Mouse (Mus musculus): ENCODE data around the gene Zfp683.

Gene Zfp683

GRCm38 (mm10) chr4:134091225-134091529, 37.5 kb downstream of the Zfp683 start:
- in situ Hi-C loops (cut with MboI, MseI) = loop anchor here (5.0 kb wide), 1 partner anchor 36 kb away; the partner anchor contains the start of gene Sh3bgrl3

DNA sequence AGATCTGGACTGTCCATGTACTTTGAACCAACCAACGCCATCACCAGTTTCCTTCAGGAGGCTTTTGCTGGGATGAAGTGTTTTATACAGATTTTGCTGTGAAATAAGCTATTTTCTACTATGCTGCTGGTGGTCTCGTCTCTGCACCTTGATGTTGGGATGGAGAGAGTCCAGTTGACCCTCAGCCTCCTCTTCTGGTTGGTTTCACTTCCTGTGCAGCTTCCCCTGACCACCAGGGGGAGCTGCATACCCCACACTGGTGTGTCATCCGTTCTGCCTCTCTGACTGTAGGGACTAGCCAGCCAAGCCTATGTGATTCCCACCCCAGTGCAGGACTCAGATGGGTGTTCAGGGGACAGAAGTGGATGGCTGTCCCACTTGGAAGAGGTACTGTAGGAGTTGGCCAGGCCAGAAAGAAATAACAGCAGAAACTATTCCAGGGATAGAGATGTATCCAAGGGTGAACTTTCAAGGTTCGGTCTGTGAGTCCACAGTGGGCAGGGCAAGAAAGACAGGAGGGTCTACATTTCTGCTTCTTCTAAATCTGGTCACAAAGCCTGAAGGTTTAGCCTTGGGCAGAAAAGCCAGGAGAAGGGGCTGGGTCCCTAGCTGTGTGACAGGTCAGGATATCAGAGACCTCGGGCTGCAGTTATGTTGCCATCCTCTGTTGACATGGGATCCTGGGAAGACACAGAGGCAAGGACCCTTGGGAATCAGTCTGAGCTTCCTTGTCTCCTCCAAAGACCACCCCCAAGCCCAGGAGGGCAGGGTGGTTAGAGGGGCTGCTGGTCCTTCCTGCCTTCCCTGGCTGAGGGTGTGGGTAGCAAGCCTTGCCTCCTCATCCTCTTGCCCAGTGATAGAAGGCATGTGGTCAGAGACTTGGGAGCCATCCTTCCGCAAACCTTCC, 39.0 kb downstream of the Zfp683 start:
- in situ Hi-C loops (cut with MboI, MseI) = loop anchor here (5.0 kb wide), 1 partner anchor 35 kb away; the partner anchor contains the start of gene Sh3bgrl3

- in situ Hi-C loops (cut with MboI, MseI) = loop anchor here (5.0 kb wide), 1 partner anchor 33 kb away; the partner anchor contains the start of gene Sh3bgrl3
Measured at GRCm38 (mm10) chr4:134094004-134094564, 40.4 kb downstream of the Zfp683 start.

GRCm38 (mm10) chr4:134094923-134095547, 41.4 kb downstream of the Zfp683 start, which contains the start of gene Cd52:
Gene Cd52, minus strand, starts transcription at chr4:134095082.
- in situ Hi-C loops (cut with MboI, MseI) = loop anchor here (5.0 kb wide), 1 partner anchor 32 kb away; the partner anchor contains the start of gene Sh3bgrl3

GRCm38 (mm10) chr4:134096120-134096519, 42.5 kb downstream of the Zfp683 start:
- in situ Hi-C loops (cut with MboI, MseI) = no loop called here

- in situ Hi-C loops (cut with MboI, MseI) = no loop called here
Measured at GRCm38 (mm10) chr4:134097015-134097608, 43.5 kb downstream of the Zfp683 start.

GRCm38 (mm10) chr4:134098628-134099027, 45.0 kb downstream of the Zfp683 start:
- in situ Hi-C loops (cut with MboI, MseI) = no loop called here

- in situ Hi-C loops (cut with MboI, MseI) = loop anchor here (25.0 kb wide), 1 partner anchor 2012 kb away; no protein-coding TSS in a partner anchor
Measured at GRCm38 (mm10) chr4:134100245-134100644, 46.6 kb downstream of the Zfp683 start.

GRCm38 (mm10) chr4:134101979-134102741, 48.5 kb downstream of the Zfp683 start, which contains the start of gene Ubxn11:
Gene Ubxn11, plus strand, starts transcription at chr4:134102570.
- in situ Hi-C loops (cut with MboI, MseI) = loop anchor here (25.0 kb wide), 1 partner anchor 2010 kb away; no protein-coding TSS in a partner anchor

GRCm38 (mm10) chr4:134102742-134103119, 49.1 kb downstream of the Zfp683 start:
- in situ Hi-C loops (cut with MboI, MseI) = loop anchor here (25.0 kb wide), 1 partner anchor 2010 kb away; no protein-coding TSS in a partner anchor

DNA sequence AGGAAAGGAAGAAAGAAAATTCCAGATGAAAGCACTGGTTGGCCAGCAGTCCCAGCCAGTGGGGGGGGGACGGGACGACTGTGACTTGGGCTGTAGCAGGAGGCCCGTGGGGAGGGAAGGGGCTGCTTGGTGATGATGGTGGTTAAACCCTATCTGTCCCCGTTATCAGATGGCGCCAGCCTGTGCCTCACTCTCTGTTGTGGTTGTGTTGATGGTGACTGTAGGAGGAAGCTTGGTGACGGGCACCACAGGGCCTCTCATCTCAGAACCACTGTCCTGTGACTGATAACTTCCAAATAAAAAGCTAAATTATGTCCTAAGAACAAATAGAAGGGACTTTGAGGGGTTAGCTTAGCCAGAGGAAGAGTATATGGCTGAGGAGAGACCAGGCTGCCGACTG, 52.5 kb downstream of the Zfp683 start:
- in situ Hi-C loops (cut with MboI, MseI) = loop anchor here (25.0 kb wide), 1 partner anchor 2006 kb away; no protein-coding TSS in a partner anchor

DNA sequence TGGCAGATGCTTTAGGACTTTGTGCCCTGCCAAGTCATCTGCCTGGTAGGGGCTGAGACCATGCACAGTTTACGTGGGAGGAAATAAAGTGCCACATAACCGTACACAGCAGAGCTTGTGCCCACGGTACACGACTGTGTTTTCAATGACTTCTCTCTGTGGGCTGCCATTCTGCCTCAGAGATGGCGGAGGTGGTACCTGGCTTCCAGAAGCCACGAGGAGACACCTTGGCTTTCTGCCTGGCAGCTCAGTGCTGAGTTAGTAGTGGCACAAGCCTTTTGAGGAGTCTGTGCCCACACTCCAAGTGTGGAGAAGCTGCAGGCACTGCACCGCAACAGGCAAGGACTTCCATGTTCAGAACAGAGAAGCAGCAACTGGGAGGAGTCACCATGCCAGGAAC, 54.1 kb downstream of the Zfp683 start:
- in situ Hi-C loops (cut with MboI, MseI) = loop anchor here (25.0 kb wide), 1 partner anchor 2005 kb away; no protein-coding TSS in a partner anchor

DNA sequence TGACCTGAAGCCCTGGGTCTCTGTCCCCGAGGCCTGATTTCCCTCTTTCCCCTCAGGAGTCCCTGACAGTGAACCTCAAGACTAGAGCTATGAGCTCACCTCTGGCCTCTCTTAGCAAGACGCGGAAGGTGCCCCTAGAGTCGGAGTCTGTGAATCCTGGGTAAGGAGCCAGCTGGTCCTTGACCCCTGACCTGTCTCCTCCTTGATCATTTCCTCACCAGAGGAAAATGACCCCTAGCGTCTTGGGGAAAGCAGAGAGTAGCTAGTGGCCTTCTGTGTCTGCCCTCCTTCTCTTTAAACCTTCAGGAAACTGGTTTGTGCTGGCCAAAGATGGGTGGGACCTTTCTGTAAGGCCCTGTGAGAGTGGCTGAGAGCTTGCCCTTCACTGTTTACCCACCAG, 54.6 kb downstream of the Zfp683 start:
- in situ Hi-C loops (cut with MboI, MseI) = loop anchor here (25.0 kb wide), 1 partner anchor 2004 kb away; no protein-coding TSS in a partner anchor
